Mouse (Mus musculus) gastrocnemius, postnatal 10 days (tissue): ENCODE measurements around the gene Tmigd3. TPM values are rescaled to one million over a fixed set of nuclear protein-coding genes. Genes with fewer than 3 reads are reported as not detected.

Experiments
- DNase-seq: peaks from one replicate; pipeline ENCODE4 v3.0.0; 2021; ENCODE audit warnings: mixed read lengths
- total RNA-seq, 2 experiments: library from RNA; stranded (reverse); gene quantifications; 2 replicates each; pipeline ENCODE4 v1.2.3; 2021

Tmigd3 gene
- total RNA-seq, 2 experiments from 2014 or later, result 0.36 TPM; not detected in 1

- no peak for DNase-seq
Observed at GRCm38 (mm10) chr3:105933926-105934325, 63.2 kb downstream of the Tmigd3 start.

GRCm38 (mm10) chr3:105935033-105935432 lies 64.3 kb downstream of the Tmigd3 start:
- DNase-seq, result peak; percentile 64

GRCm38 (mm10) chr3:105936111-105936510 lies 65.4 kb downstream of the Tmigd3 start:
- DNase-seq, result no peak

- no peak for DNase-seq
Observed at GRCm38 (mm10) chr3:105951348-105951747, 80.6 kb downstream of the Tmigd3 start.

GRCm38 (mm10) chr3:105957235-105957634 lies 86.5 kb downstream of the Tmigd3 start:
- DNase-seq, result no peak

- DNase-seq, result no peak
Observed at GRCm38 (mm10) chr3:105958204-105958603, 87.5 kb downstream of the Tmigd3 start.

GRCm38 (mm10) chr3:105958974-105959580 lies 88.4 kb downstream of the Tmigd3 start, which contains the start of gene Wdr77:
Gene Wdr77, plus strand, starts transcription at chr3:105959369.
- peak; percentile 94 for DNase-seq

- no peak for DNase-seq
Observed at GRCm38 (mm10) chr3:105959585-105959984, 88.9 kb downstream of the Tmigd3 start.

GRCm38 (mm10) chr3:105959999-105960398 lies 89.3 kb downstream of the Tmigd3 start, which contains the start of gene Atp5f1:
Gene Atp5f1, minus strand, starts transcription at chr3:105960099.
- DNase-seq, result no peak

- DNase-seq, result no peak
Observed at GRCm38 (mm10) chr3:105960700-105961099, 90.0 kb downstream of the Tmigd3 start.

GRCm38 (mm10) chr3:105971831-105972446 lies 101.2 kb downstream of the Tmigd3 start:
- no peak for DNase-seq

- DNase-seq, result no peak
Observed at GRCm38 (mm10) chr3:105973411-105973810, 102.7 kb downstream of the Tmigd3 start, which contains the start of gene Ovgp1. Gene Ovgp1, plus strand, starts transcription at chr3:105973711.

Other genes starting within 250 kb of the Tmigd3 start
- 1 to 10 TPM; 8.6 to 9.7 TPM for gene Ddx20, start 183.3 kb upstream of the Tmigd3 start, total RNA-seq
- gene Inka2, start 166.3 kb upstream of the Tmigd3 start, total RNA-seq, result 10 to 100 TPM in 1 of 2 experiments, 1 to 10 TPM in 1; 9.7 to 14.6 TPM
- gene Rap1a, start 69.6 kb upstream of the Tmigd3 start, total RNA-seq, result 100 to 1,000 TPM; 126 to 130 TPM
- under 1 TPM; 0.19 to 0.29 TPM for gene Adora3, start within 50 bp of the Tmigd3 start, total RNA-seq
- gene I830077J02Rik, start 61.8 kb downstream of the Tmigd3 start, total RNA-seq, result under 1 TPM; 0.35 to 0.52 TPM
- gene Wdr77, start 88.5 kb downstream of the Tmigd3 start, total RNA-seq, result 10 to 100 TPM; 36.0 to 40.6 TPM
- gene Atp5f1, start 89.2 kb downstream of the Tmigd3 start, total RNA-seq, result 100 to 1,000 TPM; 528 to 633 TPM
- gene Ovgp1, start 102.8 kb downstream of the Tmigd3 start, total RNA-seq, result 1 to 10 TPM in 1 of 2 experiments, under 1 TPM in 1; 0.49 to 1.7 TPM
- gene Pifo, start 143.7 kb downstream of the Tmigd3 start, total RNA-seq, result not detected
- gene Chil5, start 161.9 kb downstream of the Tmigd3 start, total RNA-seq, result not detected
- gene Chia1, start 242.3 kb downstream of the Tmigd3 start, total RNA-seq, result not detected